Mouse (Mus musculus): ENCODE measurements around the gene Tvp23b.
A peak's percentile ranks its signal among the peaks of the same experiment; 100 is the strongest.

Gene Tvp23b

GRCm38 (mm10) chr11:62879220-62880048 is at the start of gene Tvp23b:
TSS of gene Tvp23b (plus strand) at chr11:62879455.
- peak; percentile 84 for ATAC-seq (ENCODE audit: insufficient number of reproducible peaks, low FRiP score, low TSS enrichment)

GRCm38 (mm10) chr11:62830387-62830786 is 48.9 kb upstream of the Tvp23b start:
- ATAC-seq (ENCODE audit: insufficient number of reproducible peaks, low FRiP score, low TSS enrichment) = no peak

- no peak for ATAC-seq (ENCODE audit: insufficient number of reproducible peaks, low FRiP score, low TSS enrichment)
Measured at GRCm38 (mm10) chr11:62831906-62832305, 47.3 kb upstream of the Tvp23b start.

- no peak for ATAC-seq (ENCODE audit: insufficient number of reproducible peaks, low FRiP score, low TSS enrichment)
Measured at GRCm38 (mm10) chr11:62844562-62844961, 34.7 kb upstream of the Tvp23b start.

GRCm38 (mm10) chr11:62845730-62846129 is 33.5 kb upstream of the Tvp23b start:
- no peak for ATAC-seq (ENCODE audit: insufficient number of reproducible peaks, low FRiP score, low TSS enrichment)

GRCm38 (mm10) chr11:62846961-62847654 is 32.1 kb upstream of the Tvp23b start, which contains the start of gene Fbxw10:
TSS of gene Fbxw10 (plus strand) at chr11:62847069.
- ATAC-seq (ENCODE audit: insufficient number of reproducible peaks, low FRiP score, low TSS enrichment) = no peak

- ATAC-seq (ENCODE audit: insufficient number of reproducible peaks, low FRiP score, low TSS enrichment) = no peak
Measured at GRCm38 (mm10) chr11:62847655-62848191, 31.5 kb upstream of the Tvp23b start.

- no peak for ATAC-seq (ENCODE audit: insufficient number of reproducible peaks, low FRiP score, low TSS enrichment)
Measured at GRCm38 (mm10) chr11:62848301-62848700, 31.0 kb upstream of the Tvp23b start.

- no peak for ATAC-seq (ENCODE audit: insufficient number of reproducible peaks, low FRiP score, low TSS enrichment)
Measured at GRCm38 (mm10) chr11:62851199-62851598, 28.1 kb upstream of the Tvp23b start.

- ATAC-seq (ENCODE audit: insufficient number of reproducible peaks, low FRiP score, low TSS enrichment) = no peak
Measured at GRCm38 (mm10) chr11:62853334-62853733, 25.9 kb upstream of the Tvp23b start.

GRCm38 (mm10) chr11:62865562-62865961 is 13.7 kb upstream of the Tvp23b start:
- ATAC-seq (ENCODE audit: insufficient number of reproducible peaks, low FRiP score, low TSS enrichment) = no peak

- no peak for ATAC-seq (ENCODE audit: insufficient number of reproducible peaks, low FRiP score, low TSS enrichment)
Measured at GRCm38 (mm10) chr11:62866685-62867084, 12.6 kb upstream of the Tvp23b start.

- ATAC-seq (ENCODE audit: insufficient number of reproducible peaks, low FRiP score, low TSS enrichment) = no peak
Measured at GRCm38 (mm10) chr11:62869201-62869600, 10.1 kb upstream of the Tvp23b start.

GRCm38 (mm10) chr11:62869715-62870371 is 9.4 kb upstream of the Tvp23b start:
- ATAC-seq (ENCODE audit: insufficient number of reproducible peaks, low FRiP score, low TSS enrichment) = no peak

GRCm38 (mm10) chr11:62873479-62873878 is 5.8 kb upstream of the Tvp23b start:
- ATAC-seq (ENCODE audit: insufficient number of reproducible peaks, low FRiP score, low TSS enrichment) = no peak

- no peak for ATAC-seq (ENCODE audit: insufficient number of reproducible peaks, low FRiP score, low TSS enrichment)
Measured at GRCm38 (mm10) chr11:62875696-62876095, 3.6 kb upstream of the Tvp23b start.

GRCm38 (mm10) chr11:62876445-62876844 is 2.8 kb upstream of the Tvp23b start:
- no peak for ATAC-seq (ENCODE audit: insufficient number of reproducible peaks, low FRiP score, low TSS enrichment)

- no peak for ATAC-seq (ENCODE audit: insufficient number of reproducible peaks, low FRiP score, low TSS enrichment)
Measured at GRCm38 (mm10) chr11:62877391-62877790, 1.9 kb upstream of the Tvp23b start.

- ATAC-seq (ENCODE audit: insufficient number of reproducible peaks, low FRiP score, low TSS enrichment) = no peak
Measured at GRCm38 (mm10) chr11:62878728-62879127, 527 bp upstream of the Tvp23b start.

- no peak for ATAC-seq (ENCODE audit: insufficient number of reproducible peaks, low FRiP score, low TSS enrichment)
Measured at GRCm38 (mm10) chr11:62883407-62883806, 4.2 kb downstream of the Tvp23b start.

- ATAC-seq (ENCODE audit: insufficient number of reproducible peaks, low FRiP score, low TSS enrichment) = no peak
Measured at GRCm38 (mm10) chr11:62885323-62885722, 6.1 kb downstream of the Tvp23b start.

Data from cerebellum, adult (tissue).